Mouse (Mus musculus) megakaryocyte, embryonic 14.5 days (primary cell): ENCODE measurements around the gene Hs3st3b1.

Source experiments
- FLI1 ChIP-seq: IDR thresholded peaks from 2 replicates; pipeline ENCODE4 v1.6.1; 2012; ENCODE audit warnings: low read length, inconsistent platforms, mixed read lengths
- GATA1 ChIP-seq: IDR thresholded peaks from 3 replicates; pipeline ENCODE4 v1.6.1; 2012; ENCODE audit warnings: mixed read lengths, low read length, inconsistent platforms, borderline replicate concordance

DNA sequence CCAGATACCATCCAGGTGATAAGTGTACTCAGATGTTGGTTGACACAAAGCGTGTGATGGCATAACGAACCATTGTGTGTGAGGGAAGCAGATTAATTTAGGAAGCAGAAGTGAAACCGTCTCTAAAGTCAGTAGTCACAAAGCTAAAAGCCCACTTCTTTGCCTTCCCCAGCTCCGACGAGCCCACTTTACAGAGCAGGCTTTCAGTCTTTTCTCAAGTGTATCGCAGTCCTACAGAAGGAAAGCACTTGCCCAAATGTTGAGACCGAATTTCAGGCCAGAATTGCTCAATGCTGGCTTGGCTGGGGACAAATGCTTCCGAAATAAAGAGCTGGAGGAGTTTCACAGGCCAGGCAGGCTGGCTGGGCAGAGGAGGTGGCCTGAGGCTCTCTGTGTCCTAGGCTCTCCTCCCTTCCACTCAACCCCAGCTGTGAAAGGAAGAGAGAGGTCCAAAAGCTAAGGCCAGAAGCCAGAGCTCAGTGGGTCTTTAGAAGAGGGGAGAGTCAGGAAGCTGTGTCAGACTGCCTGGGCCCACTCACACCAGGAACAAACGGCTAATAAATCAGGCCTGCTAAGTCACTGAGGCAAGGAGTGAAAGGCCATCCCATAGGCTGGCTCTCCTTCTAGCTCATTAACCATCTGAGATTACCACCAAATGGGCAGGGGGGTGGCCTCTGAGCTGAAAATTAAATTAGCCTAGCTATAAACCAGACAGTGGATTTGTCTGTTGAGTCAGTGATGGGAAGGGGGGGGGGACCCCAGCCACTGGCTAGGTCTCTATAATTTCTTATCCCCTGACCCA lies 15.3 kb downstream of the Hs3st3b1 start:
- TF ChIP-seq FLI1 = no peak
- no peak for TF ChIP-seq GATA1
